Mouse (Mus musculus) embryonic facial prominence, embryonic 11.5 days (tissue): ENCODE data around the gene Tmem135. TPM values are rescaled to one million over a fixed set of nuclear protein-coding genes. Genes with fewer than 3 reads are reported as not detected.
A peak's percentile ranks its signal among the peaks of the same experiment; 100 is the strongest.

Experiments
- ATAC-seq: fragments of 200-750 bp; cut with Nextera tagmentation; replicated peaks from 2 replicates; pipeline ENCODE4 v1.8.0; 2017; ENCODE audit warnings: low read depth; ENCODE audit not compliant: insufficient number of reproducible peaks, low FRiP score, low TSS enrichment
- DNase-seq: peaks from one replicate; pipeline ENCODE4 v3.0.0-alpha.2; 2015; ENCODE audit warnings: low spot score
- H3K27ac ChIP-seq: fragments of 300-500 bp; sonication (generic); replicated peaks from 2 replicates; pipeline ENCODE4 v1.5.1; 2014; ENCODE audit warnings: mild to moderate bottlenecking, low read depth, low read length, control low read depth
- H3K27me3 ChIP-seq: fragments of 300-500 bp; sonication (generic); 2 replicates; pipeline ENCODE4 v1.6.1; 2014; ENCODE audit warnings: mild to moderate bottlenecking, low read length, moderate library complexity, mixed read lengths; ENCODE audit not compliant: control insufficient read depth, insufficient read depth
- H3K36me3 ChIP-seq: fragments of 300-500 bp; sonication (generic); replicated peaks from 2 replicates; pipeline ENCODE4 v1.6.1; 2014; ENCODE audit warnings: low read depth, mild to moderate bottlenecking, low read length, moderate library complexity, mixed read lengths; ENCODE audit not compliant: control insufficient read depth, insufficient read depth
- H3K4me1 ChIP-seq: fragments of 300-500 bp; sonication (generic); 2 replicates; pipeline ENCODE4 v1.6.1; 2014; ENCODE audit warnings: low read length, mixed read lengths; ENCODE audit not compliant: control insufficient read depth, insufficient read depth
- H3K4me2 ChIP-seq: fragments of 300-500 bp; sonication (generic); 2 replicates; pipeline ENCODE4 v1.6.1; 2014; ENCODE audit warnings: low read depth, mild to moderate bottlenecking, control low read depth, low read length, moderate library complexity
- H3K4me3 ChIP-seq: fragments of 300-500 bp; sonication (generic); 2 replicates; pipeline ENCODE4 v1.5.1; 2014; ENCODE audit warnings: low read depth, low read length, control low read depth
- H3K9ac ChIP-seq: fragments of 300-500 bp; sonication (generic); replicated peaks from 2 replicates; pipeline ENCODE4 v1.6.1; 2014; ENCODE audit warnings: mild to moderate bottlenecking, control low read depth, low read length
- H3K9me3 ChIP-seq: fragments of 300-500 bp; sonication (generic); replicated peaks from 2 replicates; pipeline ENCODE4 v1.6.1; 2016; ENCODE audit warnings: mild to moderate bottlenecking, low read length, inconsistent platforms, mixed read lengths; ENCODE audit not compliant: control insufficient read depth
- WGBS: fragments of 180-500 bp; shearing (Covaris S2); extraction: QIAGEN DNeasy Blood & Tissue Kit; methylation state at CpG from one replicate; pipeline ENCODE4 v1.1.7; 2014; 5-methylcytosine and 5-hydroxymethylcytosine counted together
- polyA plus RNA-seq: library from polyadenylated mRNA; unstranded; fragments of >200 nt; fragmentation: Nextera tagmentation; extraction: Ambion mirVana; gene quantifications from 2 replicates; pipeline ENCODE4 v1.2.1, GENCODE M21; 2014

Gene Tmem135
- polyA plus RNA-seq, 1 experiment from 2014 or later: 18.5 TPM

- no peak for DNase-seq
- H3K4me1 ChIP-seq: no peaks in the 10 kb centered on the region
- ATAC-seq: no peak
- 74% methylated on average over 9 of the region's 9 CpGs for WGBS
- no peaks in the 10 kb centered on the region for H3K36me3 ChIP-seq
- H3K9me3 ChIP-seq: no peaks in the 10 kb centered on the region
- no peak overlapping the region for H3K9ac ChIP-seq
- H3K27ac ChIP-seq: no peak overlapping the region
- no peaks in the 10 kb centered on the region for H3K27me3 ChIP-seq
- no peak overlapping the region for H3K4me2 ChIP-seq
- no peak overlapping the region for H3K4me3 ChIP-seq
Observed at GRCm38 (mm10) chr7:89433193-89433892, 29.3 kb upstream of the Tmem135 start.

GRCm38 (mm10) chr7:89431185-89431584 is 27.2 kb upstream of the Tmem135 start:
- no peak overlapping the region for H3K4me2 ChIP-seq
- H3K4me1 ChIP-seq: no peaks in the 10 kb centered on the region
- H3K27ac ChIP-seq: no peak overlapping the region
- no peak for ATAC-seq
- no peaks in the 10 kb centered on the region for H3K9me3 ChIP-seq
- H3K4me3 ChIP-seq: no peak overlapping the region
- no peak for DNase-seq
- H3K36me3 ChIP-seq: no peaks in the 10 kb centered on the region
- 82% methylated on average over 2 of the region's 2 CpGs for WGBS
- no peak overlapping the region for H3K9ac ChIP-seq
- H3K27me3 ChIP-seq: no peaks in the 10 kb centered on the region

- Histone ChIP-seq H3K27ac (no peak overlapping the region), H3K9ac (no peak overlapping the region), H3K27me3 (no peaks in the 10 kb centered on the region), H3K4me1 (peaks cover 4% of the 10 kb centered on the region; the same call in 1 of the 2 replicates), H3K9me3 (no peaks in the 10 kb centered on the region), H3K4me2 (no peak overlapping the region), H3K4me3 (no peak overlapping the region), H3K36me3 (no peaks in the 10 kb centered on the region)
- ATAC-seq: no peak
- no peak for DNase-seq
- 86% methylated on average over 1 of the region's 1 CpGs for WGBS
Observed at GRCm38 (mm10) chr7:89429326-89429725, 25.3 kb upstream of the Tmem135 start.

GRCm38 (mm10) chr7:89428804-89429203 is 24.8 kb upstream of the Tmem135 start:
- 85% methylated on average over 5 of the region's 5 CpGs for WGBS
- Histone ChIP-seq H3K4me3 (no peak overlapping the region), H3K9me3 (no peaks in the 10 kb centered on the region), H3K4me2 (no peak overlapping the region), H3K36me3 (no peaks in the 10 kb centered on the region), H3K4me1 (peaks cover 6% of the 10 kb centered on the region; the same call in 1 of the 2 replicates), H3K27me3 (no peaks in the 10 kb centered on the region), H3K9ac (no peak overlapping the region), H3K27ac (no peak overlapping the region)
- DNase-seq (no peak), ATAC-seq (no peak)

- H3K9ac ChIP-seq: no peak overlapping the region
- no peaks in the 10 kb centered on the region for H3K27me3 ChIP-seq
- ATAC-seq (no peak), DNase-seq (peak; percentile 46)
- no peaks in the 10 kb centered on the region for H3K9me3 ChIP-seq
- H3K4me2 ChIP-seq: no peak overlapping the region
- H3K4me3 ChIP-seq: no peak overlapping the region
- H3K27ac ChIP-seq: no peak overlapping the region
- H3K36me3 ChIP-seq: no peaks in the 10 kb centered on the region
- 19% methylated on average over 5 of the region's 5 CpGs for WGBS
- H3K4me1 ChIP-seq: peaks cover 6% of the 10 kb centered on the region; the same call in 1 of the 2 replicates
Observed at GRCm38 (mm10) chr7:89427101-89427500, 23.1 kb upstream of the Tmem135 start.

GRCm38 (mm10) chr7:89425803-89426725 is 22.0 kb upstream of the Tmem135 start:
- Histone ChIP-seq H3K27me3 (no peaks in the 10 kb centered on the region), H3K4me3 (no peak overlapping the region), H3K4me1 (peaks cover 6% of the 10 kb centered on the region; the same call in 1 of the 2 replicates), H3K9me3 (no peaks in the 10 kb centered on the region), H3K9ac (no peak overlapping the region), H3K27ac (no peak overlapping the region), H3K4me2 (no peak overlapping the region), H3K36me3 (no peaks in the 10 kb centered on the region)
- WGBS: 27% methylated on average over 11 of the region's 11 CpGs
- ATAC-seq (no peak), DNase-seq (peak; percentile 73)

GRCm38 (mm10) chr7:89424659-89425058 is 20.6 kb upstream of the Tmem135 start:
- Histone ChIP-seq H3K4me3 (no peak overlapping the region), H3K27ac (0 out of 2 replicates have a peak overlapping the region, but pooled peaks have one; percentile 41), H3K9ac (no peak overlapping the region), H3K36me3 (no peaks in the 10 kb centered on the region), H3K9me3 (no peaks in the 10 kb centered on the region), H3K4me1 (peaks cover 6% of the 10 kb centered on the region; the same call in 1 of the 2 replicates), H3K4me2 (no peak overlapping the region), H3K27me3 (no peaks in the 10 kb centered on the region)
- DNase-seq (no peak), ATAC-seq (no peak)
- WGBS: 80% methylated on average over 5 of the region's 5 CpGs
